Mouse (Mus musculus) testis, adult 2 months (tissue): ENCODE results near the gene Fam227b.

ENCODE experiments used
- CTCF ChIP-seq: fragments of 200-500 bp; IDR thresholded peaks from 2 replicates; pipeline ENCODE4 v1.5.1; 2012; ENCODE audit warnings: low read depth, mild to moderate bottlenecking, inconsistent platforms, low read length, moderate library complexity; ENCODE audit not compliant: control insufficient read depth, insufficient read depth, insufficient replicate concordance
- POLR2A ChIP-seq: fragments of 200-500 bp; IDR thresholded peaks from 2 replicates; pipeline ENCODE4 v1.6.1; 2012; ENCODE audit warnings: low read depth, mild to moderate bottlenecking, inconsistent platforms, low read length, moderate library complexity; ENCODE audit not compliant: control insufficient read depth

GRCm38 (mm10) chr2:125968811-125969210 is 183.0 kb downstream of the Fam227b start:
- TF ChIP-seq POLR2A = no peak
- no peak for TF ChIP-seq CTCF
